In genomic region chr6:135322749-135323148, GRCm38 (mm10) we compare ENCODE assay signal across 8 mouse cellular contexts. TPM values are rescaled to one million over a fixed set of nuclear protein-coding genes. Genes with fewer than 3 reads are reported as not detected.
DNase-seq lines count a peak whose midpoint lies in the region; ATAC-seq and TF ChIP-seq lines count a peak whose summit lies in the region.

No protein-coding gene starts in this region.

- H3K4me2 ChIP-seq in stomach, embryonic 14.5 days (replicated peaks; ENCODE audit: low read depth, low read length), result peak overlapping the region; percentile 23

- no peaks in the 10 kb centered on the region for H3K36me3 ChIP-seq in kidney, adult 2 months (ENCODE audit: control insufficient read depth, insufficient read depth, low read length)
- no peaks in the 10 kb centered on the region for H3K36me3 ChIP-seq in embryonic facial prominence, embryonic 10.5 days (replicated peaks)
- H3K36me3 ChIP-seq in stomach, embryonic 14.5 days (ENCODE audit: control insufficient read depth, insufficient read depth, low read length), result no peaks in the 10 kb centered on the region

- no peak overlapping the region for H3K4me3 ChIP-seq in kidney, adult 2 months (ENCODE audit: insufficient read depth, low read depth, low read length)
- no peak overlapping the region for H3K4me3 ChIP-seq in embryonic facial prominence, embryonic 10.5 days
- H3K4me3 ChIP-seq in stomach, embryonic 14.5 days (ENCODE audit: low read depth, low read length), result no peak overlapping the region

- peak; percentile 25; the same call in 1 of the 2 replicates for ATAC-seq in stomach, embryonic 14.5 days (ENCODE audit: insufficient number of reproducible peaks, insufficient read depth, low FRiP score, low read depth)
- ATAC-seq in inflammation-experienced regulatory T-cells, adult 6 months, result no peak

- no peaks in the 10 kb centered on the region for H3K4me1 ChIP-seq in kidney, adult 2 months (ENCODE audit: control insufficient read depth, insufficient read depth, low read length)
- peaks cover 18% of the 10 kb centered on the region for H3K4me1 ChIP-seq in embryonic facial prominence, embryonic 10.5 days
- peaks cover 11% of the 10 kb centered on the region; the same call in 1 of the 2 replicates for H3K4me1 ChIP-seq in stomach, embryonic 14.5 days (ENCODE audit: control insufficient read depth, insufficient read depth, low read length)

- no peaks in the 10 kb centered on the region for H3K27me3 ChIP-seq in kidney, adult 2 months (replicated peaks; ENCODE audit: control insufficient read depth, insufficient read depth, low read length)
- no peaks in the 10 kb centered on the region for H3K27me3 ChIP-seq in embryonic facial prominence, embryonic 10.5 days (replicated peaks; ENCODE audit: low read depth, poor library complexity, severe bottlenecking)
- no peaks in the 10 kb centered on the region for H3K27me3 ChIP-seq in stomach, embryonic 14.5 days (ENCODE audit: control insufficient read depth, insufficient read depth, low read length)

- 72% methylated on average over 7 of the region's 7 CpGs for WGBS in kidney, adult 2 months
- WGBS in embryonic facial prominence, embryonic 10.5 days, result 55% methylated on average over 7 of the region's 7 CpGs
- WGBS in stomach, embryonic 14.5 days, result 61% methylated on average over 7 of the region's 7 CpGs

- no peaks in the 10 kb centered on the region for H3K9me3 ChIP-seq in embryonic facial prominence, embryonic 10.5 days
- no peaks in the 10 kb centered on the region for H3K9me3 ChIP-seq in stomach, embryonic 14.5 days (ENCODE audit: control insufficient read depth, low read depth, low read length)

- no peak overlapping the region for H3K9ac ChIP-seq in stomach, embryonic 14.5 days (replicated peaks; ENCODE audit: low read depth, low read length)

- no peak overlapping the region for H3K27ac ChIP-seq in kidney, adult 2 months (ENCODE audit: insufficient read depth, low read depth, low read length)
- peak overlapping the region; percentile 31 for H3K27ac ChIP-seq in embryonic facial prominence, embryonic 10.5 days (replicated peaks)
- H3K27ac ChIP-seq in stomach, embryonic 14.5 days (ENCODE audit: low read length), result peak overlapping the region; percentile 67; the same call in 1 of the 2 replicates

- no peak for TF ChIP-seq CTCF in kidney, adult 2 months (conservative IDR thresholded peaks at IDR 0.05; ENCODE audit: insufficient read depth, insufficient read length, low read depth, low read length)

- peak; percentile 48 for DNase-seq in kidney, adult 2 months
- no peak for DNase-seq in kidney, adult 18-20 months
- DNase-seq in embryonic facial prominence, embryonic 10.5 days (ENCODE audit: low spot score), result no peak
- peak; percentile 37 to 55 for DNase-seq in kidney, postnatal 36 days
- no peak for DNase-seq in right cerebral cortex, postnatal 36 days (ENCODE audit: low spot score in 2 of 2)
- no peak for DNase-seq in cerebellum, postnatal 10 days

- no peak for TF ChIP-seq POLR2A in kidney, adult 2 months (IDR thresholded peaks at IDR 0.05; ENCODE audit: low read depth, low read length)

RNA-seq across cellular contexts. Expression of gene Pbp2, which starts 12.5 kb away (rescaled TPM):
- 0.16 TPM in 1 of 2 replicates, not detected in the other for polyA plus RNA-seq in kidney, adult 2 months (2012; rRNA removed)
- polyA plus RNA-seq in embryonic facial prominence, embryonic 10.5 days (2016; fragmentation: Nextera tagmentation; extraction: Ambion mirVana), result not detected in 2 replicates
- not detected in 2 replicates for polyA plus RNA-seq in stomach, embryonic 14.5 days (2014; fragmentation: Nextera tagmentation; extraction: Ambion mirVana)
- polyA plus RNA-seq in inflammation-experienced regulatory T-cells, adult 6 months (2017; shearing (Covaris generic)), result not detected

RNA-seq across cellular contexts. Expression of gene Emp1, which starts 39.6 kb away (rescaled TPM):
- polyA plus RNA-seq in kidney, adult 2 months (2012; rRNA removed), result 56.0 and 66.3 TPM in 2 replicates
- polyA plus RNA-seq in embryonic facial prominence, embryonic 10.5 days (2016; fragmentation: Nextera tagmentation; extraction: Ambion mirVana), result 4.3 and 7.7 TPM in 2 replicates
- 28.8 and 32.1 TPM in 2 replicates for polyA plus RNA-seq in stomach, embryonic 14.5 days (2014; fragmentation: Nextera tagmentation; extraction: Ambion mirVana)
- 10 to 100 TPM in 2 of 3 experiments, 1 to 10 TPM in 1; 7.0 to 16.4 (median 12.2) TPM for polyA plus RNA-seq in inflammation-experienced regulatory T-cells, adult 6 months (2017; shearing (Covaris generic))

Comparison
In these comparisons a context has a peak if more than half of its experiments do, and no peak if none do; other contexts are left out.
1. DNase-seq: peak in kidney, adult 2 months (single experiment) and kidney, postnatal 36 days (2 of 2); none in kidney, adult 18-20 months (single experiment), embryonic facial prominence, embryonic 10.5 days (single experiment), right cerebral cortex, postnatal 36 days (0 of 2) and cerebellum, postnatal 10 days (0 of 2).